Mouse (Mus musculus) liver, embryonic 11.5 days (tissue): ENCODE data around the gene Mdga2. TPM values are rescaled to one million over a fixed set of nuclear protein-coding genes. Genes with fewer than 3 reads are reported as not detected.

Experiments
- ATAC-seq: fragments of 200-750 bp; cut with Nextera tagmentation; replicated peaks from 2 replicates; pipeline ENCODE4 v1.8.0; 2017; ENCODE audit warnings: moderate number of reproducible peaks, mild to moderate bottlenecking, moderate TSS enrichment, moderate library complexity; ENCODE audit not compliant: low FRiP score
- DNase-seq: peaks from one replicate; pipeline ENCODE4 v3.0.0-alpha.2; 2017; ENCODE audit warnings: low spot score
- H3K27ac ChIP-seq: fragments of 300-500 bp; sonication (generic); 2 replicates; pipeline ENCODE4 v1.5.1; 2014; ENCODE audit warnings: mild to moderate bottlenecking, low read depth, low read length, control low read depth
- H3K27me3 ChIP-seq: fragments of 300-500 bp; sonication (generic); replicated peaks from 2 replicates; pipeline ENCODE4 v1.6.1; 2014; ENCODE audit warnings: low read length, mixed read lengths; ENCODE audit not compliant: control insufficient read depth, insufficient read depth
- H3K36me3 ChIP-seq: fragments of 300-500 bp; sonication (generic); 2 replicates; pipeline ENCODE4 v1.6.1; 2014; ENCODE audit warnings: mild to moderate bottlenecking, low read length, moderate library complexity, mixed read lengths; ENCODE audit not compliant: control insufficient read depth, insufficient read depth
- H3K4me1 ChIP-seq: fragments of 300-500 bp; sonication (generic); replicated peaks from 2 replicates; pipeline ENCODE4 v1.6.1; 2014; ENCODE audit warnings: low read length, mixed read lengths; ENCODE audit not compliant: control insufficient read depth, insufficient read depth
- H3K4me2 ChIP-seq: fragments of 300-500 bp; sonication (generic); 2 replicates; pipeline ENCODE4 v1.6.1; 2014; ENCODE audit warnings: mild to moderate bottlenecking, control low read depth, moderate library complexity
- H3K4me3 ChIP-seq: fragments of 300-500 bp; sonication (generic); 2 replicates; pipeline ENCODE4 v1.5.1; 2014; ENCODE audit warnings: low read depth, low read length, control low read depth
- H3K9ac ChIP-seq: fragments of 300-500 bp; sonication (generic); 2 replicates; pipeline ENCODE4 v1.6.1; 2014; ENCODE audit warnings: low read depth, low read length, control low read depth
- H3K9me3 ChIP-seq: fragments of 300-500 bp; sonication (generic); 2 replicates; pipeline ENCODE4 v1.6.1; 2016; ENCODE audit warnings: low read length, inconsistent platforms, mixed read lengths; ENCODE audit not compliant: control insufficient read depth
- WGBS: fragments of 180-500 bp; shearing (Covaris S2); extraction: QIAGEN DNeasy Blood & Tissue Kit; methylation state at CpG from one replicate; pipeline ENCODE4 v1.1.7; 2014; 5-methylcytosine and 5-hydroxymethylcytosine counted together
- polyA plus RNA-seq: library from polyadenylated mRNA; unstranded; fragments of >200 nt; fragmentation: Nextera tagmentation; extraction: Ambion mirVana; gene quantifications from 2 replicates; pipeline ENCODE4 v1.2.1, GENCODE M21; 2014

The Mdga2 gene
- polyA plus RNA-seq, 1 experiment from 2014 or later: 0.11 TPM

DNA sequence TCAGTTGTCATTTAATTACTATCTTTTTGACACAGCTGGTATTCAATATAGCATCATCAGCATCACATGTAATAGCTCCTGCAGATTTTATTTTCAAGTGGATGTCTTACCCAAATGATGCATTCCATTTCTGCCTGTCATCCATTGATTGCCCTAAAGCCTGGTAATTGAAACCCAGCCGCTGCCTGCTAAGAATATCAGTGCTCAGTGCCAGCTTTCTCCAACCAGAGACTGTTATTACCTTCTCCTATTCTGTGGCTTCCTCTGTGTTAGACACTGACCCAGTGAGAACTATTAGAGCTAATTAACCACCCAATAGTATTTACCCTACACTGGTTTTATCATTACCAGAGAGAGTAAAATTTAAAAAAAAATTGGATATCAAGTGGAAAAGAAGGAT lies 333.7 kb downstream of the Mdga2 start:
- H3K27ac ChIP-seq: no peak overlapping the region
- WGBS: 83% methylated on average over 1 of the region's 1 CpGs

DNA sequence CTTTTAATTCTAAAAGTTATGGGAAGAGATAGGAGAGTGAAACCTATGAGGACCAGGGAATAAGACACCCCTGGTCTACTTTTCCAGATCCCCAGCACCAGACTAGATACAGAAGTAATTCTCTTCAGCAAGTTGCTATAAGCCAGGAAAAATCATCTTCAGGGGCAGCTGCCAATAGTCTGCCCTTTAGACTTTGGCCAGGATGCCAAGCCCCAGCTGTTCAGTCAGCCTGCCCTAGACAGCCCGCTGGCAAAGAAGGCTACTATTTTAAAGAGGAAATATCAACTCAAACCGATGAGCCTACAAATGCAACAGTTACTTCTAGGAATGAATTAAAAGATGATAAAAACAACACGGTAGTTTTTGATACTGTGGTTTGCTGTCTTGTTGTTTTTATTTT lies 356.1 kb downstream of the Mdga2 start:
- Histone ChIP-seq H3K9me3 (no peaks in the 10 kb centered on the region), H3K4me2 (no peak overlapping the region), H3K27me3 (no peaks in the 10 kb centered on the region), H3K4me3 (no peak overlapping the region), H3K36me3 (no peaks in the 10 kb centered on the region), H3K9ac (no peak overlapping the region), H3K4me1 (no peaks in the 10 kb centered on the region), H3K27ac (no peak overlapping the region)
- 76% methylated on average over 3 of the region's 3 CpGs for WGBS
- ATAC-seq (no peak), DNase-seq (no peak)

More for the DNA sequence above, 333.7 kb downstream of the Mdga2 start:
- no peak overlapping the region for H3K4me3 ChIP-seq
- H3K9ac ChIP-seq: no peak overlapping the region
- H3K36me3 ChIP-seq: no peaks in the 10 kb centered on the region
- no peak for ATAC-seq
- no peaks in the 10 kb centered on the region for H3K27me3 ChIP-seq
- H3K9me3 ChIP-seq: no peaks in the 10 kb centered on the region
- H3K4me2 ChIP-seq: no peak overlapping the region
- no peak for DNase-seq
- H3K4me1 ChIP-seq: no peaks in the 10 kb centered on the region

DNA sequence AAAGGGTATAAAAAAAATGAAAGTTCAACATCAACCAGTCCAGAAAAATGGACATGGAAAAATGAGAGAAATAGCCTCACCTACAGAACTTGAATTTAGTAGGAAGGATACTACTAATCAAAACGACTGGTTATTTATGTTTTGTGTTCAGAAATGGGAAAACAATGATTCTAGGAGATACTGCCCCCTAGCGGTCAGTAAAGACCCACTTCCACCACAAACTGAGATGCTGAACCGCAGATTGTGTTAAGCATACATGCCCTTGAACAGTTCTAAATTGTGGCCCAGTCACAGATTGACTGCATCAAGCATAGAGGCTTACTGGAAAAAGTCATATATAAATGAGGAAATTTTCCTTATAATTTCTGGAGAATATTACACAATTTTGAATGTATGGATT lies 369.2 kb downstream of the Mdga2 start:
- WGBS: 18% methylated on average over 3 of the region's 3 CpGs
- Histone ChIP-seq H3K9ac (no peak overlapping the region), H3K36me3 (no peaks in the 10 kb centered on the region), H3K4me2 (no peak overlapping the region), H3K4me1 (no peaks in the 10 kb centered on the region), H3K9me3 (no peaks in the 10 kb centered on the region), H3K27me3 (no peaks in the 10 kb centered on the region), H3K4me3 (no peak overlapping the region), H3K27ac (no peak overlapping the region)
- no peak for ATAC-seq
- no peak for DNase-seq

DNA sequence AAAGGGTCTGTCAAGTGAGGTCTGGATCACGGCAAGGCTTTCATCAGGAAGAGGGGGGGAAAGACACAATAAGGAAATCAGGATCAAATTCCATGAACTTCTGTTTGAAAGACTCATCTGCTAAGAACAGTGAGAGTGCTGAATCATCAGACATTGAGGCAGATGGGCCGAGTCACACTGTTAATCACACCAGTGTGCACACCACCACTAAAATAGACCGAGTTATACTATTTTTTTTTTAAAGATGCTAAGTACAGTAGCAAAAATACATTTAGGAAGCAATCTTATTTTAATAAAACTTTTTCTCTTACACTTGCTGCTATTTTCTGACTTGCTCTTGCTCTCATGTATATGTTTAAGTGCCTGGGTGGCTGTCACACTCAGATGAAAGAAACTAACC lies 382.0 kb downstream of the Mdga2 start:
- H3K9ac ChIP-seq: no peak overlapping the region
- WGBS: 59% methylated on average over 3 of the region's 3 CpGs
- no peak overlapping the region for H3K4me2 ChIP-seq
- no peaks in the 10 kb centered on the region for H3K4me1 ChIP-seq
- H3K9me3 ChIP-seq: no peaks in the 10 kb centered on the region
- DNase-seq: no peak
- H3K4me3 ChIP-seq: no peak overlapping the region
- no peaks in the 10 kb centered on the region for H3K27me3 ChIP-seq
- ATAC-seq: no peak
- no peaks in the 10 kb centered on the region for H3K36me3 ChIP-seq
- no peak overlapping the region for H3K27ac ChIP-seq

DNA sequence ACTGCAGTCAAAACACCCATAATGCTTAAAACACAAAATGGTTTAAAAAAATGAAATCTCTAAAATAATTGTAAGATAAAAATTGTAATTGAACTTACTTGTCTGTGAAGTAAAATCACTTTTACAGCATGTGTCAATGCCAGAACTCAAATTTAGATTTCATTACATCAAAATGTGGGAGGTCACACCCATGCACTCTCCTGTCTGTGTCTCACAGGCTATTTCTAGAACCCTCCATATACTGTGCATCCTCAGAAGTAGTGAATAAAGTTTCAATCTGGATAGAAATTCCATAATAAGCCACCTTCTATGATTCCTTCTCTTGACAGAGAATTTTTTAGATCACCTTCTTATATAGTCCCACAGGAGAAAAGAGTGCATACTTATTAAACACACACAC lies 466.7 kb downstream of the Mdga2 start:
- Histone ChIP-seq H3K36me3 (no peaks in the 10 kb centered on the region), H3K9me3 (no peaks in the 10 kb centered on the region), H3K27ac (no peak overlapping the region), H3K4me2 (no peak overlapping the region), H3K27me3 (no peaks in the 10 kb centered on the region), H3K4me3 (no peak overlapping the region), H3K4me1 (no peaks in the 10 kb centered on the region), H3K9ac (no peak overlapping the region)
- DNase-seq (no peak), ATAC-seq (no peak)

DNA sequence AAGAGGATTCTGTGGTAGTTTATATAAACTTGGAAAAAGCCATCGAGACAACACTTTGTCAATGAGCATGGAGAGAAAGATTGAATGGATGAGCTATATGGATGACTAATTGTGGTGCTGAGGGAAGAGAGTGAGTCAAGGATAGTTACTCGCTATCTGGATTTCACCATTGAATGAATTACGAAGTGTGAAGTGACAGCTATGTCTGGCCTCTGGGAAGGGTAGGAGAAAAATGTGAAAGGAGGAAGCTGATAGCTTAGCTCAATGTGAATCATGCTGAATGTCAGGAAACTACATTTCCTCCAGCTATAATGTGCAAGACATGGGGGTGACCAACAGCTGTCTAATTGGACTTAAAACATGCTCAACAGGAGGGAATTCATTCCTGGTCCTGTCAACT lies 487.8 kb downstream of the Mdga2 start:
- Histone ChIP-seq H3K4me1 (no peaks in the 10 kb centered on the region), H3K27ac (no peak overlapping the region), H3K36me3 (no peaks in the 10 kb centered on the region), H3K9me3 (no peaks in the 10 kb centered on the region), H3K27me3 (no peaks in the 10 kb centered on the region), H3K4me3 (no peak overlapping the region), H3K4me2 (no peak overlapping the region), H3K9ac (no peak overlapping the region)
- ATAC-seq (no peak), DNase-seq (no peak)
- 45% methylated on average over 3 of the region's 3 CpGs for WGBS

DNA sequence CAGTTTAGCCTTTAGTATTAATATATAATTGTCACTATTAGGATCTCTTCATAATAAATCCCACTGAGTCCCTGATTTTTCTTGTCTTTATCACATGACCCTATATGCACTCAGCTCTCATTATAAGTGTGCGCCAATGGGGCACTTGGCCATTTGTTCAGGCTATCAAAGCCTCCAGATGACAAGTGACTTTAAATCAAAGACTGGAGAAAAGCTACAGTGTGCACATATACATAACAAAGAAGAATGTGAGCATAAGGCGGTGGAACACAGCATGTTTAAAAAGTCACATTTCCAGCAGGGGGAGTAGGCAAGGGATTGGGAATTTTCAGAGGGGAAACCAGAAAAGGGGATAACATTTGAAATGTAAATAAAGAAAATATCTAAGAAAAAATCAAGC lies 497.9 kb downstream of the Mdga2 start:
- Histone ChIP-seq H3K4me3 (no peak overlapping the region), H3K27ac (no peak overlapping the region), H3K4me1 (no peaks in the 10 kb centered on the region), H3K27me3 (no peaks in the 10 kb centered on the region), H3K9ac (no peak overlapping the region), H3K9me3 (no peaks in the 10 kb centered on the region), H3K4me2 (no peak overlapping the region), H3K36me3 (no peaks in the 10 kb centered on the region)
- DNase-seq (no peak), ATAC-seq (no peak)
- WGBS: 81% methylated on average over 2 of the region's 2 CpGs

DNA sequence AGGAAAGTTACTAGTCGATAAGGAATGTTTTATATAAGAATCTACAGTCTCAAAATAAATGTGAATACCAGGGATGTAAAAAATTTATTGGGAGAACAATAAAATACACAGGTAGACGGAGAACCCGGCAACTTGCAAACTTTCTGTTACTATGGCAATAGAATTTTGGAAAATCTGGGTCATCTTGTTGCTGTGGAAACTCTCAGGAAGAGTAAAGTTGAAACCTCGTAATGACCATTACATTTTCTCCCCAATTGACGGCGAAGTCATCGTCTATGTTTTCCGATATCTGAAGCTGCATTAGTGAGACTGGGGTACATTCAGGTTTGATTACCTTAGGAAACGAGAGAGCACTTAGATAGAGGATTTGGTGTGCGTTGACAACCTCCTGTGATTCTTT lies 514.0 kb downstream of the Mdga2 start:
- H3K27ac ChIP-seq: no peak overlapping the region
- ATAC-seq (no peak), DNase-seq (no peak)
- 78% methylated on average over 10 of the region's 10 CpGs for WGBS
- H3K4me2 ChIP-seq: no peak overlapping the region
- H3K27me3 ChIP-seq: no peaks in the 10 kb centered on the region
- no peak overlapping the region for H3K4me3 ChIP-seq
- no peaks in the 10 kb centered on the region for H3K36me3 ChIP-seq
- no peaks in the 10 kb centered on the region for H3K4me1 ChIP-seq
- H3K9ac ChIP-seq: no peak overlapping the region
- H3K9me3 ChIP-seq: no peaks in the 10 kb centered on the region

DNA sequence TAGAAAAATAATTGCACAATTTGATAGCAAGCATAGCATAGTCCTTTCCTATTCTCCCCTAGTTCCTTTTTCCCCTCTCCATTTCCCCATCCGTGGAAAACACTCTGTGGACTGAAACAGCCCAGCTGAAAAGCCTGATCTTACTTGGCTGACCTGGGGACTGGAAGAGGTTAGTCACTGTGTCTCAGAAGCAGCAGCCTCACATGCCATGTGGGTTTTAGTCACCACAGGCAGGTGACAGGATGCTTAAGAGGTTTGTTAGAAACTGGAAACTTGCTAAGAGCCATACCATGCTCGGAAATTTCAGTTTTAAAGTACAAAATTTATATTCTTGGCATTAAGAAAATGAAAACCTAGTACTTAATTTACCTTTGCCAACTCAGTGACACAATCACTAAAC lies 514.9 kb downstream of the Mdga2 start:
- H3K9ac ChIP-seq: no peak overlapping the region
- H3K4me3 ChIP-seq: no peak overlapping the region
- no peak overlapping the region for H3K27ac ChIP-seq
- no peaks in the 10 kb centered on the region for H3K36me3 ChIP-seq
- ATAC-seq (no peak), DNase-seq (no peak)
- H3K27me3 ChIP-seq: no peaks in the 10 kb centered on the region
- 28% methylated on average over 2 of the region's 2 CpGs for WGBS
- no peaks in the 10 kb centered on the region for H3K4me1 ChIP-seq
- no peak overlapping the region for H3K4me2 ChIP-seq
- H3K9me3 ChIP-seq: no peaks in the 10 kb centered on the region
